Mouse (Mus musculus) CH12.LX (cell line): Measurements from ENCODE around the gene Spock3. TPM values are rescaled to one million over a fixed set of nuclear protein-coding genes. Genes with fewer than 3 reads are reported as not detected.

Experiments
- DNase-seq: peaks from one replicate; pipeline ENCODE4 v3.0.0-alpha.2; 2013; ENCODE audit errors: extremely low read depth
- H3K27ac ChIP-seq: 2 replicates; pipeline ENCODE4 v1.5.1; 2012; ENCODE audit warnings: low read depth, mild to moderate bottlenecking, control low read depth, moderate library complexity; ENCODE audit not compliant: insufficient read depth
- H3K27me3 ChIP-seq: replicated peaks from 2 replicates; pipeline ENCODE3; 2012; ENCODE audit warnings: inconsistent platforms
- H3K36me3 ChIP-seq, 2 experiments: replicated peaks in 1 of 2; 2 replicates each; pipeline versions ENCODE3 to v1.6.1; 2012; ENCODE audit warnings: inconsistent platforms in 1 of 2, low read length in 1 of 2, mild to moderate bottlenecking in 1 of 2, mixed read lengths in 1 of 2, moderate library complexity in 1 of 2; ENCODE audit not compliant: control insufficient read depth in 1 of 2, insufficient read depth in 1 of 2
- H3K4me1 ChIP-seq, 2 experiments: 2 replicates each; pipeline ENCODE4 v1.6.1; 2012; ENCODE audit warnings: inconsistent platforms in 1 of 2, moderate library complexity in 1 of 2; ENCODE audit not compliant: insufficient read depth in 2 of 2, control insufficient read depth in 1 of 2
- H3K4me2 ChIP-seq: 2 replicates; pipeline ENCODE4 v1.6.1; 2012; ENCODE audit warnings: low read depth, mild to moderate bottlenecking, control low read depth; ENCODE audit not compliant: poor library complexity, insufficient read depth, severe bottlenecking
- H3K4me3 ChIP-seq, 3 experiments: fragments of 150-350 bp in 1 of 3; sonication (generic) in 1 of 3; replicated peaks in 1 of 3; 2 replicates each; pipeline versions ENCODE3 to v1.5.1; 2011 to 2012; ENCODE audit warnings: low read depth in 2 of 3, low read length in 2 of 3, mild to moderate bottlenecking in 2 of 3, moderate library complexity in 2 of 3, control low read depth in 1 of 3, improper control_type of control experiment in 1 of 3, inconsistent platforms in 1 of 3, mixed read lengths in 1 of 3; ENCODE audit not compliant: poor library complexity in 1 of 3
- H3K79me2 ChIP-seq: replicated peaks from 2 replicates; pipeline ENCODE4 v1.6.1; 2012; ENCODE audit warnings: mild to moderate bottlenecking, moderate library complexity; ENCODE audit not compliant: control insufficient read depth, poor library complexity, insufficient read depth, severe bottlenecking; ENCODE audit errors: extremely low read depth
- H3K9ac ChIP-seq: 2 replicates; pipeline ENCODE4 v1.6.1; 2012; ENCODE audit warnings: low read depth, mild to moderate bottlenecking, control low read depth, moderate library complexity; ENCODE audit not compliant: insufficient read depth
- H3K9me3 ChIP-seq: replicated peaks from 2 replicates; pipeline ENCODE3; 2012; ENCODE audit warnings: low read length, inconsistent platforms, mixed read lengths
- CHD2 ChIP-seq: IDR thresholded peaks from 2 replicates; pipeline ENCODE4 v1.6.1; 2011; ENCODE audit warnings: low read length, improper control_type of control experiment
- CTCF ChIP-seq, 2 experiments: IDR thresholded peaks in 1 of 2; conservative IDR thresholded peaks in 1 of 2; 2 replicates each; pipeline ENCODE4 v1.5.1; 2011 to 2012; ENCODE audit warnings: low read depth in 2 of 2, low read length in 2 of 2, improper control_type of control experiment in 1 of 2, inconsistent platforms in 1 of 2, mild to moderate bottlenecking in 1 of 2, moderate library complexity in 1 of 2
- E2F4 ChIP-seq: IDR thresholded peaks from 2 replicates; pipeline ENCODE4 v1.6.1; 2011; ENCODE audit warnings: low read depth, low read length, improper control_type of control experiment; ENCODE audit not compliant: insufficient replicate concordance
- EP300 ChIP-seq: IDR thresholded peaks from 2 replicates; pipeline ENCODE4 v1.6.1; 2011; ENCODE audit warnings: low read length, improper control_type of control experiment
- GABPA ChIP-seq: IDR thresholded peaks from 2 replicates; pipeline ENCODE4 v1.6.1; 2012; ENCODE audit warnings: low read depth, low read length, improper control_type of control experiment, inconsistent platforms; ENCODE audit not compliant: insufficient replicate concordance
- JUND ChIP-seq: conservative IDR thresholded peaks from 2 replicates; pipeline ENCODE4 v1.6.1; 2011; ENCODE audit warnings: low read depth, low read length, improper control_type of control experiment
- MAFK ChIP-seq: IDR thresholded peaks from 2 replicates; pipeline ENCODE4 v1.6.1; 2011; ENCODE audit warnings: low read length, improper control_type of control experiment; ENCODE audit not compliant: insufficient replicate concordance
- MAX ChIP-seq: IDR thresholded peaks from 2 replicates; pipeline ENCODE4 v1.6.1; 2011; ENCODE audit warnings: low read length, improper control_type of control experiment
- MXI1 ChIP-seq: IDR thresholded peaks from 2 replicates; pipeline ENCODE4 v1.6.1; 2011; ENCODE audit warnings: mild to moderate bottlenecking, low read depth, low read length, improper control_type of control experiment
- NRF1 ChIP-seq: IDR thresholded peaks from 2 replicates; pipeline ENCODE4 v1.6.1; 2014; ENCODE audit warnings: low read depth, mild to moderate bottlenecking, inconsistent platforms, low read length, improper control_type of control experiment, moderate library complexity
- POLR2AphosphoS2 ChIP-seq: IDR thresholded peaks from 2 replicates; pipeline ENCODE4 v1.6.1; 2011; ENCODE audit warnings: low read depth, low read length, improper control_type of control experiment
- RCOR1 ChIP-seq: conservative IDR thresholded peaks from 2 replicates; pipeline ENCODE4 v1.6.1; 2012; ENCODE audit warnings: low read depth, mild to moderate bottlenecking, inconsistent platforms, low read length, improper control_type of control experiment
- SMC3 ChIP-seq: IDR thresholded peaks from 2 replicates; pipeline ENCODE4 v1.6.1; 2011; ENCODE audit warnings: low read depth, low read length, improper control_type of control experiment
- TBP ChIP-seq: conservative IDR thresholded peaks from 2 replicates; pipeline ENCODE4 v1.6.1; 2011; ENCODE audit warnings: low read depth, low read length, improper control_type of control experiment
- UBTF ChIP-seq: IDR thresholded peaks from 2 replicates; pipeline ENCODE4 v1.6.1; 2012; ENCODE audit warnings: low read depth, mild to moderate bottlenecking, inconsistent platforms, low read length, improper control_type of control experiment, moderate library complexity
- USF1 ChIP-seq: IDR thresholded peaks from 2 replicates; pipeline ENCODE4 v1.6.1; 2014; ENCODE audit warnings: low read depth, mild to moderate bottlenecking, inconsistent platforms, low read length, improper control_type of control experiment
- USF2 ChIP-seq: conservative IDR thresholded peaks from 2 replicates; pipeline ENCODE4 v1.6.1; 2011; ENCODE audit warnings: low read depth, low read length, improper control_type of control experiment
- ZKSCAN1 ChIP-seq: IDR thresholded peaks from 2 replicates; pipeline ENCODE4 v1.6.1; 2012; ENCODE audit warnings: low read depth, inconsistent platforms, low read length, improper control_type of control experiment, borderline replicate concordance
- dilution Hi-C: fragments of 300-500 bp; cut with MboI; formaldehyde crosslinking; loops from 2 replicates; pipeline ENCODE4 v1.14.3; 2020; ENCODE audit warnings: low sequenced_read_pairs; ENCODE audit not compliant: extremely low pct_unique_long_range_greater_than_20kb, extremely low pct_ligation_motif_present
- in situ Hi-C: fragments of 300-500 bp; cut with MboI; formaldehyde crosslinking; loops from 3 replicates; pipeline ENCODE4 v1.14.3; 2019; ENCODE audit warnings: low sequenced_read_pairs, low pct_ligation_motif_present, low pct_unique_long_range_greater_than_20kb, mixed read lengths
- polyA plus RNA-seq: library from polyadenylated mRNA; unstranded; fragments of >175 nt; gene quantifications from 2 replicates; pipeline ENCODE4 v1.2.1, GENCODE M21; 2012; ENCODE audit warnings: low read depth; ENCODE audit not compliant: insufficient read length
- total RNA-seq, 2 experiments: library from RNA; depleted of rRNA; stranded (reverse); fragments of 300-350 nt in 1 of 2; fragments of >200 nt in 1 of 2; gene quantifications; 2 replicates each; pipeline ENCODE4 v1.2.3; 2012 to 2014

The Spock3 gene
- total and polyA plus RNA-seq, 3 experiments: not detected

GRCm38 (mm10) chr8:63258812-63259385 lies 308.1 kb downstream of the Spock3 start:
- dilution Hi-C loops: no loop called here
- Histone ChIP-seq H3K9ac (no peak overlapping the region), H3K9me3 (peaks cover 31% of the 10 kb centered on the region), H3K27me3 (no peaks in the 10 kb centered on the region), H3K4me2 (no peak overlapping the region), H3K4me3 (no peak overlapping the region), H3K36me3 (no peaks in the 10 kb centered on the region), H3K79me2 (no peaks in the 10 kb centered on the region), H3K27ac (no peak overlapping the region), H3K4me1 (no peaks in the 10 kb centered on the region)
- in situ Hi-C loops: no loop called here
- no peak for DNase-seq
- TF ChIP-seq E2F4: no peak
- TF ChIP-seq USF1: no peak
- TF ChIP-seq CTCF (conservative IDR thresholded peaks at IDR 0.05 in 1 of 2, IDR thresholded peaks at IDR 0.05 in 1 of 2; ENCODE audit: low read depth in 2 of 2, low read length in 2 of 2): no peak
- TF ChIP-seq MXI1: no peak
- TF ChIP-seq, all 38 proteins: peak for 0

- Histone ChIP-seq H3K79me2 (no peaks in the 10 kb centered on the region), H3K4me3 (no peak overlapping the region), H3K9ac (no peak overlapping the region), H3K4me2 (no peak overlapping the region), H3K4me1 (no peaks in the 10 kb centered on the region), H3K27me3 (no peaks in the 10 kb centered on the region), H3K36me3 (no peaks in the 10 kb centered on the region), H3K9me3 (peaks cover 28% of the 10 kb centered on the region), H3K27ac (no peak overlapping the region)
- dilution Hi-C loops (no loop called here), in situ Hi-C loops (no loop called here)
- DNase-seq: no peak
- no peak for TF ChIP-seq ZKSCAN1
- TF ChIP-seq EP300: no peak
- TF ChIP-seq USF2: no peak
- no peak for TF ChIP-seq NRF1
- TF ChIP-seq MAX: no peak
- no peak for TF ChIP-seq TBP
- no peak for TF ChIP-seq SMC3
- no peak for TF ChIP-seq CHD2
- no peak for TF ChIP-seq MAFK
- TF ChIP-seq CTCF (conservative IDR thresholded peaks at IDR 0.05 in 1 of 2, IDR thresholded peaks at IDR 0.05 in 1 of 2; ENCODE audit: low read depth in 2 of 2, low read length in 2 of 2): no peak
- no peak for TF ChIP-seq GABPA
- TF ChIP-seq POLR2AphosphoS2: no peak
- TF ChIP-seq JUND: no peak
- no peak for TF ChIP-seq UBTF
- TF ChIP-seq RCOR1: no peak
- no peak for TF ChIP-seq USF1
Measured at GRCm38 (mm10) chr8:63262516-63262915, 311.7 kb downstream of the Spock3 start.
